Mouse (Mus musculus): ENCODE data around the gene Ramac.

The Ramac gene

DNA sequence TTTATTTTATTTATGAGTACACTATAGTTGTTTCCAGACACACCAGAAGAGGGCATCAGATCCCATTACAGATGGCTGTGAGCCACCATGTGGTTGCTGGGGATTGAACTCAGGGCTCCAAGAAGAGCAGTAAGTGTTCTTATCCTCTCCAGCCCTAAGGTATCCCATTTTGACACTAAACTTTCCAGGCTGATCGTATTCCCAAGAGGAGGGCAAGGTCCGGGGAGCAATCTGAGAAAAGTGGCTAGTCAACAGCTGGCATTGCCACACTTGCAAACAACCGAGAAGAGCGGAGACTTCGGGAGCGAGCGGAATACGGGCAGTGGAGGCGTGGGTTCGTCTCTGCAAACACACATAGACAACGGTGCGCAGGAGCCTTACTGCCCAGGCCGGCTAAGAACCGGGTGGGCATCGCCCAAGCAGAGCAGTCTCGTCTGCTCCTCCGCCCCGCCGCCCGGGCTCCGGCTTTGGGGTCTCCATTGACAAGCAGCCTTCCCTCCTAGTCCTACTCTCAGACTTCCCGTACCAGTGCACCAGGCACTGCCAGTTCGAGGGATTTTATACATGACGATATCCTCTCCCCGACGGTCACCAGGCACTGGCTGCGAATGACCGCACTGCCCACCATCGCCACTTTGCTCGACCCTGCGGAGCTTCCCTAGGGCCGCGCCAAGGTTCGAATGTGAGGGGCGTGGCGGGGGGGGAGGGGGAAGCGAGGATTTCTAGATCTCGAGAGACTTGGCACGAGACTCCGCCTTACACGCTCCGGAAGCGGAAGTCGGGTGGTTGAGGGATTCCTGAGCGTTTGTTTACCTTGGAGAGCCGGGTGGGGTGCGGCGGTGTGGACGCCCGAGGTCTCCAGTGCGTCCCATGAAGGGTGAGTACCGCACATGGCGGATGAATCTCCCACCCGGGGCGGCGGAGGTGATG is at the start of gene Ramac:
TSS of gene Ramac (plus strand) at position 746 of the 930 bp plus-strand sequence.
- peak; percentile 91 for DNase-seq (ENCODE audit: low read depth, low spot score)

- DNase-seq (ENCODE audit: low read depth, low spot score): no peak
Observed at GRCm38 (mm10) chr7:81718657-81719056, 44.1 kb upstream of the Ramac start.

DNA sequence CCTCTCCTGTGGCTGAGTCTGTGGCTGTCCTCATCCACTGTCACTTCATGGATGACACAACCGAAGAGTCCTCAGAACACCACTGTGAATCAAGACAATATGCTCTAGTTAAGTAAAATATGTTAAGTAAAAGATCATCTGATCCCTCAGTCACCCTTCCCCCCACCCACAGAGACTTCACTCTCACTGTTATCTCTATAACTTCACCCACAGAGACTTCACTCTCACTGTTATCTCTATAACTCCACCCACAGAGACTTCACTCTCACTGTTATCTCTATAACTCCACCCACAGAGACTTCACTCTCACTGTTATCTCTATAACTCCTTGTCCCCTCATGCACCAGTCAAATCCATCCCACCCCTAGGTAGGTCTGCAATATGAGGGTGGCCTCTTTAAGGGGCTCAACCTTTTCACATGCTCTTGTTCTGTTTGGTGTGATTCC is 43.5 kb upstream of the Ramac start:
- DNase-seq (ENCODE audit: low read depth, low spot score): no peak

DNA sequence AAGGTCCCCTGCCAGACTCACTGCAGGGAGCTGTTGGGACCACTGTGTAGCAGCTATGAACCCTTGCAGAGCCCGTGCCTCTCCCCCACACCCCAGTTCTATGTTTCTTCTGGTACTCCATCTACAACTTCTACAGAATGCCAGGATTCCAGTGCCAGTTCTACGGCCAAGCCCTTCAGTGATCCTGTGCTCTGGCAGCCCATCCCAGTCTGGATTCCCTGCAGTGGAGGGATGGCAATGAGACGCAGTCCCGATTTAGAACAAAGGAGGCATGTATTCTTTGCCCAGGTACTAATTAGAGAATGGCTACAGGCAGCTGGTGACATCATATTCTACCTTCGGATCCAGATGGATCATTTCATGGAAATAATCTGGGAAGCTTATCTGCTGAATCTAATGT is 41.5 kb upstream of the Ramac start:
- DNase-seq (ENCODE audit: low read depth, low spot score): no peak

GRCm38 (mm10) chr7:81723851-81724250 is 38.9 kb upstream of the Ramac start:
- no peak for DNase-seq (ENCODE audit: low read depth, low spot score)

- DNase-seq (ENCODE audit: low read depth, low spot score): no peak
Observed at GRCm38 (mm10) chr7:81725986-81726727, 36.6 kb upstream of the Ramac start.

- DNase-seq (ENCODE audit: low read depth, low spot score): no peak
Observed at GRCm38 (mm10) chr7:81726728-81727005, 36.1 kb upstream of the Ramac start.

GRCm38 (mm10) chr7:81727716-81728115 is 35.0 kb upstream of the Ramac start:
- DNase-seq (ENCODE audit: low read depth, low spot score): no peak

DNA sequence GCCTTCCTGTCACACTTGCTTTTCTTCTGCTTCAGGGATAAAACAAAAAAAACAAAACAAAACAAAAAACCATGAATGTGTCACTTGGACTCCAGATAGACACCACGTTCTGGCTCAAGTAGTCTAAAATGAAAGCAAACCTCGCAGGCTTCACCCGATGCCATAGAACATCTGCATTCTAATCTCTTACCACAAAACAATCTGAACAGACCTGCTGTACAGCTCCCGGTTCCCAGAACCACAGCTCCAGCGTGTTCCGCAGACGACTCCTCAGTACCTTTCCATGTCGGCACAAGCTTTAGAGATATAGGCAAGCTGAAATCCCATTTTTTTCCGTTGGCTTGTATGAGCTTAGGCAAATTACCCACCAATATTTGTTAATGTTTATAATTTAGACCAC is 32.9 kb upstream of the Ramac start:
- DNase-seq (ENCODE audit: low read depth, low spot score): no peak

DNA sequence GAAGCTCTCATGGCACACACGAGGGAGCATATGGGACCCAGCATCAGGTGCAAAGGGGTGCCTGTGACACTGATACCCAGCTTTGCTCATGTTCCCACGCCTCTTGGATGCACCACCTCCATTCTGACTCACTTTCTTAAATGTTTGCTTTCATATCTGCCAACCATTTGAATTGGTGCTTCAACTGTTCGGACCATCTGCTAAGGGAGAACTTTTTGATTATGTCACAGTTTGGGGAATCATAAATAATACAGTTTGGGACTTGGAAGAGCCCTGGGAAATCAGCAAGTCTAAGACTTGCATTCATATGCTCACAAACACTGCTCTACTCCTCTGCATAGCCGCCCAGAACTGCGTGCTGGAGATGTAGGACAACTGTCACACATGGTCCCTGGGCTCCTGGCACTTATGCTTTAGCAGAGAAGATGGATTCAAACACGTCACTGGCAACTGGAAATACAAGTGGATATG is 31.5 kb upstream of the Ramac start:
- no peak for DNase-seq (ENCODE audit: low read depth, low spot score)

GRCm38 (mm10) chr7:81732183-81733089 is 30.3 kb upstream of the Ramac start:
- DNase-seq (ENCODE audit: low read depth, low spot score): no peak

DNA sequence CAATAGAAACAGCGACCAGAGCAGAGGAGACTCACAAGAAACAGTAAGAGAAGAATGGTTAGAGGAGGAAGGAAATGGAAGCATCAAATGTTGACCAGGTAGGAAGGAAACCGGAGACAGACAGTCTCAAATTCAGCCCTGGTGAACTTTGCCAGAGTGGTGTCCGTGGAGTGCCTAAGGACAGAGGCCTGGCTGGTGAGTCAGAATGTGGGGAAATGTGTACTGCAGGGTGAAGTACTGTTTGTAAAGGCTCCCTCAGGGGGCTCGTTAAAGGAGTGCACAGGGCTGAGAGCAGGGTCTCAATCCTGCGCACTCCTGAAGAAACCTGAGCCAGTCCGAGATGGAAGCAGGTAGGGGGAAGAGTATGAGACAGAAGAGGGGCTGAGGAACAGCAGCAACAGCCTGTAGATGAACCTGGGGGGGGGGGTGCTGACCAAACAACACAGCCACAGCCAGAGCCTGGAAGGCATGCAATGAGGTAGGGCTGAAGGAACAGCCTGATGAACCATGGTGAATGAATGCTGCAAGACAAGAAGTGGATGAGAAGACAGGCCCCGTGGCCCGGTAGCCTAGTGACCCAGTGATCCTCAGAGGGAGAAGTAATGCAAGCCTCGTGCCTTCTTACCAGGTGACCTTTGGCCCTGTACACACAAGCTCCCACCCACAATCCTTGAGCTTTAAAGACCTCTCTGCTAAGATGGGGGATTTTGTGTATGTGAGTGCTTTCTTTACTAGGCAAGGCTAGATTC is 27.3 kb upstream of the Ramac start:
- no peak for DNase-seq (ENCODE audit: low read depth, low spot score)

DNA sequence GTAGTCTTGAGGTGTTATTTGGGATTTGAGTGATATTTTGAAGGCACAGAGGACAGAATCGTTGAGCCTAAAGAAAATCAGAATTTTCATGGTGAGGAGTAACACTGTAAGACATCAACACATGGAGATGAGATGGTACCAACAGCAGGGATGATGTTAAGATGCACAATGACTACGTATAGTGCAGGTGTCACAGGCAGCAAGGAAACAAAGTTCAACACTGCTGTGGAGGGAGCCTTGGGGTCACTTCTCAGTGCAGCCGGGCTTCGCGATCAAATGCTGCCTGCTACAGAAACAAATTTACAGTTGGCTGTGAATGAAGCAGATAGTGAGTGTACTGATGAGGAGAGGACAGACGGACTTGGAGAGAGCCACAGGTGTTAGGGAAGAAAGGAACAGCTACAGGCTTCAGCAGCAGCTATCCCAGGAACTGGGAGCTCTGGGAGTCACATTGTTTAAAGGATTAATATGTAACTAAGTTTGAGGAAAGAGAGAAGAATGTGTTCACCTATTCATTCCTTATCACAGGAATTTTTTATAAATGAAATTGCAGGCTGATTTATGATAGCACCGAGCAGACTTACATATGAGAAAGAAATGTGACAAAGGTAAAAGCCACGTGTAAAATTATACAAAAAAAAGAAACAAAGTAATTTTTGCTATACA is 23.9 kb upstream of the Ramac start:
- no peak for DNase-seq (ENCODE audit: low read depth, low spot score)

GRCm38 (mm10) chr7:81740010-81740409 is 22.7 kb upstream of the Ramac start:
- DNase-seq (ENCODE audit: low read depth, low spot score): no peak

GRCm38 (mm10) chr7:81744145-81744544 is 18.6 kb upstream of the Ramac start:
- DNase-seq (ENCODE audit: low read depth, low spot score): no peak

- DNase-seq (ENCODE audit: low read depth, low spot score): no peak
Observed at GRCm38 (mm10) chr7:81747956-81748355, 14.8 kb upstream of the Ramac start.

DNA sequence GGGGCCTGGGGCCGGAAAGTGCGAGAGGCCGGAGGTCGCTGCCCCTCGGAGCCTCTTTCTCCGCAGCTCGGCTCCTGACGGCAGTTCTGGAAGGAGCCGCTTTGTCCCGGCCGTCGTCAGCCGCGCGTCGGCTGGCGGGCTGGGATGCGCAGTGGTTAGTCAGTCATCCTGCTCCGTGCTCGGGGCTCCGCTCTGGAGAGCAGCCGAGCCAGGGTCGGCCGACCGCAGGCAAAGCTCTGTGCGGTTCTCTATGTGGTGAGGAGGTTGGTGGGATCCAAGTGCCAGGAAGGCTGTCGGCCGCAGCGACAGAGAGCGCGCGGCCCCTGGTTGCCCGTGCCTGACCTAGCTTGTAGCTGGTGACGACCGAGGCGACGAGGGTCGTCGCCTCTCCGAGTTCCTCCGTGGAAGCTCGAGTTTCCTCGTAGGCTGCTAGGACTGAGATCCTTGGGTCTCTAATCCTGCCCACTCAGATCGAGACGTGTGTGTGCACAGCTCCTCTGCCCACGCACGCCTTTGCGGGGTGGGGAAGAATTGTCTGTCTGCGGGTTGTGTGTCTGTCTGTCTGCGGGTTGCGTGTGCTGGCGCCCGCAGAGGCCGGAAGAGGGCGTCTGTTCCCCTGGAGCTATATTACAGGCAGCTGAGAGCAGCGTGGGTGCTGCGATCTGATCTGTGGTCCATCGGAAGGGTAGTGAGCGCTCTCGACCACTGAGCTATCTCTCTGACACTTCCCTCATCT is 553 bp downstream of the Ramac start:
- DNase-seq (ENCODE audit: low read depth, low spot score): peak; percentile 85

GRCm38 (mm10) chr7:81772786-81773539 is 10.2 kb downstream of the Ramac start:
- DNase-seq (ENCODE audit: low read depth, low spot score): no peak

- no peak for DNase-seq (ENCODE audit: low read depth, low spot score)
Observed at GRCm38 (mm10) chr7:81775325-81775724, 12.6 kb downstream of the Ramac start.
